Mouse (Mus musculus) testis, adult 2 months (tissue): ENCODE measurements around the gene Gfm1. TPM values are rescaled to one million over a fixed set of nuclear protein-coding genes. Genes with fewer than 3 reads are reported as not detected.

Experiments
- H3K27ac ChIP-seq: fragments of 200-500 bp; 2 replicates; pipeline ENCODE4 v1.5.1; 2012; ENCODE audit warnings: low read depth, low read length; ENCODE audit not compliant: control insufficient read depth, insufficient read depth
- H3K27me3 ChIP-seq: fragments of 200-500 bp; 2 replicates; pipeline ENCODE4 v1.6.1; 2012; ENCODE audit warnings: mild to moderate bottlenecking, low read length, moderate library complexity; ENCODE audit not compliant: control insufficient read depth, insufficient read depth
- H3K36me3 ChIP-seq: fragments of 200-500 bp; 2 replicates; pipeline ENCODE4 v1.6.1; 2012; ENCODE audit warnings: mild to moderate bottlenecking, low read length; ENCODE audit not compliant: control insufficient read depth, insufficient read depth
- H3K4me1 ChIP-seq: fragments of 200-500 bp; 2 replicates; pipeline ENCODE4 v1.6.1; 2012; ENCODE audit warnings: low read length; ENCODE audit not compliant: control insufficient read depth, insufficient read depth
- H3K4me3 ChIP-seq: fragments of 200-500 bp; 2 replicates; pipeline ENCODE4 v1.5.1; 2012; ENCODE audit warnings: low read depth, mild to moderate bottlenecking, low read length, moderate library complexity, mixed read lengths; ENCODE audit not compliant: control insufficient read depth
- CTCF ChIP-seq: fragments of 200-500 bp; IDR thresholded peaks from 2 replicates; pipeline ENCODE4 v1.5.1; 2012; ENCODE audit warnings: low read depth, mild to moderate bottlenecking, inconsistent platforms, low read length, moderate library complexity; ENCODE audit not compliant: control insufficient read depth, insufficient read depth, insufficient replicate concordance
- POLR2A ChIP-seq: fragments of 200-500 bp; IDR thresholded peaks from 2 replicates; pipeline ENCODE4 v1.6.1; 2012; ENCODE audit warnings: low read depth, mild to moderate bottlenecking, inconsistent platforms, low read length, moderate library complexity; ENCODE audit not compliant: control insufficient read depth
- polyA plus RNA-seq: library from polyadenylated mRNA; depleted of rRNA; stranded (reverse); fragments of >200 nt; gene quantifications from 2 replicates; pipeline ENCODE4 v1.2.3, GENCODE M21; 2012

Gfm1 gene
- polyA plus RNA-seq, 1 experiment = 10.6 TPM

GRCm38 (mm10) chr3:67473438-67473837, 43.5 kb downstream of the Gfm1 start:
- H3K27ac ChIP-seq = no peak overlapping the region
- H3K4me3 ChIP-seq = no peak overlapping the region
- no peaks in the 10 kb centered on the region; the same call in 1 of the 2 replicates for H3K36me3 ChIP-seq
- no peaks in the 10 kb centered on the region for H3K4me1 ChIP-seq
- no peaks in the 10 kb centered on the region for H3K27me3 ChIP-seq
- TF ChIP-seq POLR2A = no peak
- no peak for TF ChIP-seq CTCF

GRCm38 (mm10) chr3:67479806-67480205, 49.9 kb downstream of the Gfm1 start:
- TF ChIP-seq CTCF = no peak
- no peak for TF ChIP-seq POLR2A
- Histone ChIP-seq H3K27ac (no peak overlapping the region), H3K4me3 (no peak overlapping the region), H3K27me3 (no peaks in the 10 kb centered on the region), H3K36me3 (no peaks in the 10 kb centered on the region), H3K4me1 (no peaks in the 10 kb centered on the region)

- H3K4me1 ChIP-seq = no peaks in the 10 kb centered on the region
- no peak overlapping the region for H3K4me3 ChIP-seq
- H3K36me3 ChIP-seq = no peaks in the 10 kb centered on the region
- H3K27me3 ChIP-seq = no peaks in the 10 kb centered on the region
- H3K27ac ChIP-seq = no peak overlapping the region
- TF ChIP-seq POLR2A (no peak), CTCF (no peak)
Observed at GRCm38 (mm10) chr3:67482400-67482799, 52.5 kb downstream of the Gfm1 start.

- TF ChIP-seq CTCF (no peak), POLR2A (no peak)
- Histone ChIP-seq H3K27me3 (no peaks in the 10 kb centered on the region), H3K4me1 (no peaks in the 10 kb centered on the region), H3K27ac (no peak overlapping the region), H3K4me3 (no peak overlapping the region), H3K36me3 (no peaks in the 10 kb centered on the region)
Observed at GRCm38 (mm10) chr3:67485233-67485632, 55.3 kb downstream of the Gfm1 start.

DNA sequence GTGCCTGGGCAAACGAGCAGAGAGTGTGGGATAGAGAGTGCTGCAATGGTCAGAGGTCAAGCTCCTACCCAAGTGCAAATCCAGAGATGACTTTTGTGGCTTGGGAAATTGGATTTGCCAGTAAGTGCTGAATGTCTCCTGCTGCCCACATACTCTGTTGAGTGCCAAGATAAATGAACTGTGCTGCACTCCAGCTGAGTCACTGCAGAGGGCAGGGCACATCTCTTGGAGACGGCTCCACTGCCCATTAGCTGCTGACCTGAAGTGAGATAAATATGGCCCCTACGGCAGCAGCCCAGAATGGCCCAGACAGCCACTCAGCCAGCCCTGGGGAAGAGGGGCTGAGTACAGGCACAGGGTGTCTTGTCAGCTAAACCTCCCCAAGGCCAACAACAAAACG, 60.3 kb downstream of the Gfm1 start:
- Histone ChIP-seq H3K27ac (no peak overlapping the region), H3K36me3 (no peaks in the 10 kb centered on the region), H3K4me1 (no peaks in the 10 kb centered on the region), H3K27me3 (no peaks in the 10 kb centered on the region), H3K4me3 (no peak overlapping the region)
- no peak for TF ChIP-seq POLR2A
- no peak for TF ChIP-seq CTCF

DNA sequence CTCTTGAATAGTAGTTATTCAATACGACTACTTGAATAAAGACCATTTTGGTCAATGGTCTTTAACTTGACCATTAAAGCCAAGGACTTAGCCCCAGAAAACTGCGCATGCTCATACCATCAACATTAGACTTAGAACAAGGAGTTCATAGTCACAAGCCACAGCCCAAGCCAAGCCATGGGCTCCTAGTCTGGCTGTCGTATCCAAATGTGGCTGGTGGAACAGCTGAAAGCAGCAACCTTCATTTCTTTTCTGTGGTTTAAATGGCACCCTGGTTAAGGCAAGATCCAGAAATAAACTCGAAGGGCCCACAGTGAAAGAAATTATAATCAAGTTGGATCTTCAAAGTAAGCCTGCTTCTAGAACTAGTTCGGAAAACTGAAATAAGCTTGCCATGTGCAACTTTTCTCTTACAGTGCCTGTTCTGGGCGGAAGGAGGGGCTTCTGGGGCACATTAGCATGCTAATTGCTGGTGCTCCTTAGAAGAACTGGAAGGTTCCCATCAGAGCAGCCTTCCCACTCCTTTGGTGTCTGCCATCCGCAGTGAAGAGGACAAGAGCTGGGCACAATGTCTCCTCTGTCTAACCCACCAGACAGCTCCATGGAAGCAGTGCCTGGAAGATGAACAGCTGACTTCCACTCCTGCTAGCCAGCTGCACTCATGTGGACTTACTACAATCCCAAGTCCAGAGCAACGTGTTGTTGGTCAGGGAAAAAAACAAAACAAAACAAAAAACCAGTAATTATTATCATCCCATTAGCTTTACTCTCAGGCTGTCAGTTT, 62.4 kb downstream of the Gfm1 start:
- no peaks in the 10 kb centered on the region for H3K36me3 ChIP-seq
- no peak overlapping the region for H3K4me3 ChIP-seq
- no peaks in the 10 kb centered on the region for H3K4me1 ChIP-seq

GRCm38 (mm10) chr3:67493132-67493531, 63.2 kb downstream of the Gfm1 start:
- no peaks in the 10 kb centered on the region for H3K27me3 ChIP-seq

More for the DNA sequence above, 62.4 kb downstream of the Gfm1 start:
- H3K27ac ChIP-seq = no peak overlapping the region
- no peaks in the 10 kb centered on the region for H3K27me3 ChIP-seq
- TF ChIP-seq CTCF (no peak), POLR2A (no peak)

More at GRCm38 (mm10) chr3:67493132-67493531, 63.2 kb downstream of the Gfm1 start:
- TF ChIP-seq CTCF (no peak), POLR2A (no peak)
- Histone ChIP-seq H3K27ac (no peak overlapping the region), H3K36me3 (no peaks in the 10 kb centered on the region), H3K4me3 (no peak overlapping the region), H3K4me1 (no peaks in the 10 kb centered on the region)
